Mouse (Mus musculus) ES-E14 (cell line): ENCODE results near the gene Ms4a6c. TPM values are rescaled to one million over a fixed set of nuclear protein-coding genes. Genes with fewer than 3 reads are reported as not detected.

Experiments used
- DNase-seq: peaks from one replicate; pipeline ENCODE4 v3.0.0-alpha.2; 2013; ENCODE audit warnings: low read depth, low spot score
- H3K27ac ChIP-seq: 2 replicates; pipeline ENCODE4 v1.5.1; 2012; ENCODE audit warnings: low read depth, mild to moderate bottlenecking, low read length, moderate library complexity, mixed read lengths; ENCODE audit not compliant: poor library complexity, insufficient read depth, severe bottlenecking
- H3K36me3 ChIP-seq: 2 replicates; pipeline ENCODE4 v1.6.1; 2012; ENCODE audit warnings: mild to moderate bottlenecking, low read length, moderate library complexity, mixed read lengths; ENCODE audit not compliant: control insufficient read depth, poor library complexity, insufficient read depth, severe bottlenecking
- H3K4me1 ChIP-seq, 2 experiments: fragments of 150-350 bp in 1 of 2; sonication (generic) in 1 of 2; 2 replicates each; pipeline ENCODE4 v1.6.1; 2012; ENCODE audit warnings: low read length in 2 of 2, mild to moderate bottlenecking in 1 of 2, mixed read lengths in 1 of 2; ENCODE audit not compliant: control insufficient read depth in 2 of 2, insufficient read depth in 2 of 2, poor library complexity in 1 of 2
- H3K4me3 ChIP-seq, 2 experiments: fragments of 150-350 bp in 1 of 2; sonication (generic) in 1 of 2; 2 replicates each; pipeline ENCODE4 v1.5.1; 2012; ENCODE audit warnings: low read length in 2 of 2, low read depth in 1 of 2, mild to moderate bottlenecking in 1 of 2, mixed read lengths in 1 of 2; ENCODE audit not compliant: insufficient read depth in 1 of 2, poor library complexity in 1 of 2, severe bottlenecking in 1 of 2
- H3K9ac ChIP-seq: 2 replicates; pipeline ENCODE4 v1.6.1; 2012; ENCODE audit warnings: low read depth, mild to moderate bottlenecking, low read length, mixed read lengths; ENCODE audit not compliant: poor library complexity, insufficient read depth, severe bottlenecking
- H3K9me3 ChIP-seq: fragments of 150-350 bp; sonication (generic); 2 replicates; pipeline ENCODE4 v1.6.1; 2012; ENCODE audit warnings: low read depth, mild to moderate bottlenecking, low read length; ENCODE audit not compliant: control insufficient read depth, insufficient read depth
- CHD2 ChIP-seq: IDR thresholded peaks from 2 replicates; pipeline ENCODE4 v1.6.1; 2014; ENCODE audit warnings: mild to moderate bottlenecking, low read depth, low read length, inconsistent platforms
- HCFC1 ChIP-seq: IDR thresholded peaks from 2 replicates; pipeline ENCODE4 v1.6.1; 2012; ENCODE audit warnings: low read length, inconsistent platforms, borderline replicate concordance; ENCODE audit not compliant: insufficient read depth
- MAFK ChIP-seq: IDR thresholded peaks from 2 replicates; pipeline ENCODE4 v1.6.1; 2014; ENCODE audit warnings: mild to moderate bottlenecking, low read depth, low read length, inconsistent platforms; ENCODE audit not compliant: insufficient read depth
- ZC3H11A ChIP-seq: IDR thresholded peaks from 2 replicates; pipeline ENCODE4 v1.6.1; 2012; ENCODE audit warnings: low read depth, mild to moderate bottlenecking, inconsistent platforms, low read length, borderline replicate concordance
- ZNF384 ChIP-seq: IDR thresholded peaks from 2 replicates; pipeline ENCODE4 v1.6.1; 2012; ENCODE audit warnings: low read depth, low read length, inconsistent platforms
- in situ Hi-C, 2 experiments: fragments of 600-800 bp; cut with MboI; formaldehyde crosslinking; loops; one replicate each; pipeline ENCODE4 v1.15.1; 2025; ENCODE audit warnings: low sequenced_read_pairs in 2 of 2, inconsistent platforms in 1 of 2; ENCODE audit not compliant: unreplicated experiment in 2 of 2
- total RNA-seq: library from RNA; depleted of rRNA; stranded (reverse); fragments of 300-350 nt; gene quantifications from 2 replicates; pipeline ENCODE4 v1.2.3, GENCODE M21; 2012; rRNA removed

Gene Ms4a6c
- total RNA-seq, 1 experiment, result not detected

- TF ChIP-seq ZNF384 (no peak), MAFK (no peak), HCFC1 (no peak), CHD2 (no peak), ZC3H11A (no peak)
- Histone ChIP-seq H3K4me1 (no peaks in the 10 kb centered on the region), H3K27ac (no peak overlapping the region), H3K36me3 (no peaks in the 10 kb centered on the region), H3K4me3 (no peak overlapping the region), H3K9ac (no peak overlapping the region), H3K9me3 (no peaks in the 10 kb centered on the region)
- in situ Hi-C loops, result no loop called here
- DNase-seq, result no peak
These were observed 51.0 kb downstream of the Ms4a6c start for GRCm38 (mm10) chr19:11520146-11520545.

Other genes starting within 250 kb of the Ms4a6c start
- not detected in 2 replicates for gene Ms4a12, start 236.9 kb upstream of the Ms4a6c start, total RNA-seq
- 0.11 and 0.62 TPM in 2 replicates for gene Ms4a1, start 203.1 kb upstream of the Ms4a6c start, total RNA-seq
- 0.53 TPM in 1 of 2 replicates, not detected in the other for gene Ms4a5, start 185.5 kb upstream of the Ms4a6c start, total RNA-seq
- gene Ms4a14, start 154.9 kb upstream of the Ms4a6c start, total RNA-seq, result 0.69 and 0.71 TPM in 2 replicates
- gene Ms4a7, start 133.2 kb upstream of the Ms4a6c start, total RNA-seq, result 0.36 and 0.42 TPM in 2 replicates
- not detected in 2 replicates for gene Ms4a4a, start 93.8 kb upstream of the Ms4a6c start, total RNA-seq
- not detected in 2 replicates for gene Ms4a4c, start 64.6 kb upstream of the Ms4a6c start, total RNA-seq
- not detected in 2 replicates for gene Ms4a4b, start 25.8 kb upstream of the Ms4a6c start, total RNA-seq
- gene Gm8369, start 16.6 kb downstream of the Ms4a6c start, total RNA-seq, result not detected in 2 replicates
- gene Ms4a6b, start 47.1 kb downstream of the Ms4a6c start, total RNA-seq, result not detected in 2 replicates
- 0.58 and 1.8 TPM in 2 replicates for gene Ms4a4d, start 67.4 kb downstream of the Ms4a6c start, total RNA-seq
- gene Ms4a6d, start 135.5 kb downstream of the Ms4a6c start, total RNA-seq, result 2.3 and 4.0 TPM in 2 replicates
- gene Ms4a2, start 154.4 kb downstream of the Ms4a6c start, total RNA-seq, result not detected in 2 replicates
- gene Ms4a3, start 171.5 kb downstream of the Ms4a6c start, total RNA-seq, result not detected in 2 replicates
- gene Oosp2, start 191.2 kb downstream of the Ms4a6c start, total RNA-seq, result not detected in 2 replicates
- gene Oosp1, start 221.8 kb downstream of the Ms4a6c start, total RNA-seq, result not detected in 2 replicates
- not detected in 2 replicates for gene Oosp3, start 227.7 kb downstream of the Ms4a6c start, total RNA-seq